Mouse (Mus musculus) CH12F3 (cell line): ENCODE results near the gene Pkp1.

Experiments
- in situ Hi-C: fragments of 300-500 bp; cut with MboI; formaldehyde crosslinking; loops from 2 replicates; pipeline ENCODE4 v1.14.3; 2020; ENCODE audit warnings: low sequenced_read_pairs

Gene Pkp1

GRCm38 (mm10) chr1:135913657-135914056 lies 5.3 kb downstream of the Pkp1 start:
- in situ Hi-C loops, result no loop called here

DNA sequence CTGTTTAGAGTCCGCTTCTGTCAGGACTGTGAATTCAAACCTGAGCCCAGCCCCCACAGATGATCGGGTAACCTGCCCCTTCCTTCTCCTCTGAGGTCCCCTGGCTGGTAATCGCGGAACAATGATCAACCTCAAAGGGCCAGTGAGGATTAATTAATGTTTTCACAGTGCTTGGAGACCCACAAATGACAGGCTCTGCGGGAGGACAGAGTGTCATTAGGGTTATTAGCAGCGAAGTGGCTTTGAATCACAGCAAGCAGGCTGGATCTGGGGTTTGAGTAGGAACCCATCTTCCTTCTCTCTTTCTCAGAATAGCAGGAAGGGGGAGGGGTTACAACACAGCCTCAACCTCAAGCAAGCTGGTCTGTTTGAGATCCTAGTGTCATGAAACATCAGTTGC lies 9.6 kb downstream of the Pkp1 start:
- in situ Hi-C loops, result no loop called here

GRCm38 (mm10) chr1:135906736-135907135 lies 12.3 kb downstream of the Pkp1 start:
- in situ Hi-C loops, result no loop called here

DNA sequence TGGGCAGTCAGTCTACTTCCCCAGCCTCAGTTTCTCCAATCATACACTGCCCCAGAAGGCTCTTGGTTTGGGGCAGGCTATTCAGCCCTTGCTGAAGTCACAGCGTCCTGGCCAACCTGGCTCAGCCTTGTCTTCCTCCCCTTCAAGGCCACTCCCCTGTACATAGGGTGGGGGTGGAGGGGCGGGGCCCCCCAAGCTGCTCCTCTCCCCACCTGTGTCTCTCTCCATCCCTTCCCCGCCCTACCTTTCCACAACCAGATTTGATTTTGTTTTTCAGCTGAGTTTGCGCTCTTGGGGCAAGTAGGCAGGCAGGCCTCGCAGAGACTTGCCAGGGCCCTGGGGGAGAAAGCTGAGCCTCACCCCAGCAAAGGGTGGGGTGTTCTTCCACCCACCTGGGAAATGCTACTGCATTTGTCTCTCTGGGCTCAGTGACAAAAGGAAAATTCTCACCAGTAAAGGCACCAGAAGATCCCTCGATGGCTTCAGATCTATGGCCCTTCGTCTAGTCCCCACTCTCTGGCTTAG lies 19.0 kb downstream of the Pkp1 start:
- in situ Hi-C loops, result no loop called here

DNA sequence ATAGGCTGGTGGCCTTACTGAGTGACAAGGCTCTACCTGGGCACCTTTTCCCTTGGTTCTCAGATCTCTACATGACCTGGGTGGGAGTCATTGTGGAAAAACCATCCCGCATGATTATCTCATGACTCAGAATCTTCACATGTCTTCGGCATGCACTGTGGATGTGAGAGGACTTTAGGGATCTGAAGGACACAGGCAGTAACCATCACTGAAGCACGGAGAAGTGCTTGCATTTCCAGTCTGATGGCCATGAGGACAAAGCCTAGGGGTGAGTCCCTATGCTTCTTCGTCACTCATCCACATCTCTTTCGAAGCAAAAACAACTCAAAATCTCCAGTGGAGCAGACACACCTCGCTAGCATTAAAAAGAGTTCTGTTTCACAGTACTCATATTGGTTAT lies 19.7 kb downstream of the Pkp1 start:
- in situ Hi-C loops, result no loop called here

DNA sequence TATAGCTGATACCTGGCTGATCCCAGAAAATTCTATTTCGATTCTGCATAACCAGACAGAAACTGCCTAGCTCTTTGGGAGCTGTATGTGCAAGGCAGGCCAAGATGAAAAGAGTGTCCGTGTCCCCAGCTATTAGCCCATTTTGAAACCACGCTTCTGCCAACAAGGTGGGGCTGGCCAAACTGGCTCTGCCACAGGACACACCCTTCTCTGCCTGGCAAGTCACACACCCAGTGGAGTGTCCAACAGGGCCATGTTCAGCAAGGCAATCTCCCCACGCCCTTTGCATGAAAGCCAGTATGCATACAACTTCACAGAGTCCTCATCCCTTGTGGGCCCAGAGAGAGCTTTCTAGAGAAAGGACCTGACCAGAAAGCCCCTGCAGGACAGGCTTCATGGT lies 23.6 kb downstream of the Pkp1 start:
- in situ Hi-C loops, result no loop called here

DNA sequence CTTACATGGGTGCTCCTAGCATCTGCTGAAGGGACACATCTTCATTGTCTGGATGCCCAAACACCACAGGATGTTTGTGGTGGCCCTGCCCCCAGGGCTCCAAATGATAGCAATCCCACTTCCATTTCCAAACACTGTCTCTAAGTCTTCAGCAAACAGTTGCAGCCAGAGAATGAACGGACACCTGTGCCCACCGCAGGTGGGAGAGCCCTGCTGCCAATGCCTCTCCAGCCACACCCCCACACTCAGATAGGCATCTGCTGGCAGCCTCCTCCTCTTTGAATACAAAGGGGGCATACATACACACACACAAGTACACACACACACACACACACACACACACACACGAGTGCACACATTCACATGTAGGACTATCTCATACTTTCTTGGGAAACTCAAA lies 25.6 kb downstream of the Pkp1 start:
- in situ Hi-C loops, result no loop called here

DNA sequence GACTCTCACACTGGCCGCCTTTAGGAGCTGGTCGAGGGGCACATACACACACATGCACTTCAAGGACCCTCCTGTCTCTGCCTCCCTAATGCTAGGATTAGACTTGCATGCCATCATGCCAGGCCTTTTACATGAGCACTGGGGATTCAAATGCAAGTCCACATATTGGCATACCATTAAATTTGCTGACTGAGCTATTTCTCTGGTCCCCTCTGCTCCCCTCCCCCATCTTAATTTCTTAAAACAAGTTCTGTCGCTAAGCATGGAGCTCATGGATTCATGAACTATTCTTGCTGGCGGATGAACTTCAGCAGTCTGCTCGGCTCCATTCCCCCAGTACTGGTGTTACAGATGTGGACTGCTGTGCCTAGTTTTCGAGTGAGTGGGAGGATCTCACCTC lies 26.2 kb downstream of the Pkp1 start:
- in situ Hi-C loops, result no loop called here

DNA sequence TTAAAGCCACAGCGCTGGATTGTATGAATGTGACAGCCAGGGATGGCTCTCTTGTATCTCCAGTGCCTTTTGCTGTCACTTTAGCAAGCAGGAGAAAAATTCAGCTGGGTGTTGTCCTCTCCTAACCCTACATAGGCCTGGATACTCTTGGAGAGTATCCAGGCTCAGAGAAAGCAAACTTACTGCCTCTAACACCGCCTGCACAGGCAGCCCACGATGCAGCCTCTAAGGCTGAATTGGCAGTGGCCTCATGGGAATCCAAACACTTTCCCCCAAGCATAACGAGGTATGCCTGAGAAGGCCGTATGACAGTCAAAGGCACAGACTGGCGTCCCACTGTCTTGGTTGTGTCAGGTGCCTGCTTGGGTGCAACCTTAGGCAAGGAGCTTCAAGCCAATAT lies 26.8 kb downstream of the Pkp1 start:
- in situ Hi-C loops, result no loop called here

DNA sequence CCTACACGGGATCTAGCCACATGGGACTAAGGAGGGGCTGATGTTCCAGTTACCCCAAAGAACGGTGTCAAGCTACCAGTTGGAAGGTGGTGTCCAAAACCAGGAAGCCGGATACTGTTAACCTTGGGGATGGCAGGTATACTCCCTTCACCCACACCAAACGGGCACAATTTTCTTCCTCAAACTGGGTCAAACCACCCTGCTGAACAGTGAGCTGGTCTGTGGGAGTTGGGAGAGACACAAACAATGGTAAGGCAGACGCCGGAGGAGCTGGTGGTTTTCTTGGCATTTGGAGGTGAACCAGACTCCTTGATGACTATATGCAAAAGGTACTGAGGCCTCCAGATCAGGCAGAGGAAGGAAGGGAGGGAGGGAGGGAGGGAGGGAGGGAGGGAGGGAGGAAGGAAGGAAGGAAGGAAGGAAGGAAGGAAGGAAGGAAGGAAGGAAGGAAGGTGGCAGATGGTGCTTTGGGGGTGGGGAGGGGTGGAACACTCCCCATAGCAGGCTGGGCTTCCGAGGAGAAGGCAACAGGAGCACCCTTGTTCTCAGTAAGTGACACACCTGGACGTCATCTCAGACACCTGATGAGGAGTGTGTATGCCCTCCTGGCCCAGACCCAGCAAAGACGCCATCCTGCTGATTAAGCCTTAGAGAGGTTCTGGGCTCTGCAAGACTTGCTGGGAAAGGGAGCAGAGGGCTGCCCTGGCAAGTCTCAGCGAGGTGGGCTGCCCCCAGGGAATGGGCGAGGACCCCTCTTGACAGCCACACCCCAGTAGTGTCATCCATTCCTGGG lies 27.4 kb downstream of the Pkp1 start:
- in situ Hi-C loops, result no loop called here

DNA sequence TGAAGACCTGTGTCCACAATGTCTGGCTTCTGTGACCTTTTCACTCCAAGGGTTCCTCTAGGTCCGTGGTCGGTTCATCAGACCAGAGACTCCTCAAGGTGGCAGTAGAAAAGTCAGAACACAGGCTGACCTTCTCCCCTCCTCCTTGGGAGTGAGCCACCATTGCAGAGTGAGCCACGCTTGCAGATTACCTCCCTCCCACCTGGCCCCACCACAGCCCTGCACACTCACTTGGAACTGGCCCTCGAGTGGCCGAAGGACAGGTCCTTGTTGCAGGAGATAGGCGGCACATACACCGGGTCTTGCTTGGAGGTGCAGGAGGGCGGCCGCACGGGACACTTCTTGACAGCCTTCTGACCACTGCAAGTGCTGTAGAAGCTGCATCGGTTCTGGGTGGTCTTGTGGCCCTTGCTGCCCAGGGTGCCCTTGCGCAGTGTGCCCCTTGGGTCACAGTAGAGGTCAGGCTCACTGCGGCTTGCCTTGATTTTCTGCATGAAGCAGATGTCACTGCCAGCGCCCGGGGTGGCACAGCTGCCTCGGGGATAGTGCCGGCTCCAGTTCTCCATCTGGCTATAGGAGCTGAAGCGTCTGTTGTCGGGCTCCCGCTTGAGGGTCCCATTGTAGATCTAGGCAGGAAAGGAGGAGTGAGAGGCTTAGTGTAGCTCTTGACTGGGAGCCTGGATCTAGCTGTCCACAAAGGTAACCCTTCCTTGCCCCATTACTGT lies 29.4 kb downstream of the Pkp1 start:
- in situ Hi-C loops, result no loop called here

GRCm38 (mm10) chr1:135882385-135883109 lies 36.5 kb downstream of the Pkp1 start:
- in situ Hi-C loops, result no loop called here

GRCm38 (mm10) chr1:135877248-135877647 lies 41.8 kb downstream of the Pkp1 start:
- in situ Hi-C loops, result no loop called here

- in situ Hi-C loops, result no loop called here
These were observed 46.0 kb downstream of the Pkp1 start for GRCm38 (mm10) chr1:135872991-135873390.

DNA sequence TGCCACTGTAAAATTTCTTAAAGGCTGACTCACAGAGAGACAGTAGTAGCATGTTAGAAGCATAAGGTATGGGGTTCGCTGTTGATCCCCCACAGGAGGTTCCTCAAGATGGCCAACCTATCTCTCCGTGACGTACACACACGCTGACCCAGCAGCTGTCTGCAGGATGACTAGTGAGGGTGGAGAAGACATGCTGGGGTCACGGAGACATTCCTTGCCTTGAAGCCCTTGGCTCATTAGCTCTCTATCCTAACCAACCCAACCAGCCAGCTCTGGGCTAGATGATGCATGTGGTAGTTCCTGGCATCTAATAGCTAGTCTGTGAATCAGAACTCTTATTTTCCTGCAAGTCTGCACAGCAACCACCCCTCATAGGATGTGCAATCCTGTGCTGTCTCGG lies 50.4 kb downstream of the Pkp1 start:
- in situ Hi-C loops, result loop anchor here (5.0 kb wide), 1 partner anchor 79 kb away; no protein-coding TSS in a partner anchor

DNA sequence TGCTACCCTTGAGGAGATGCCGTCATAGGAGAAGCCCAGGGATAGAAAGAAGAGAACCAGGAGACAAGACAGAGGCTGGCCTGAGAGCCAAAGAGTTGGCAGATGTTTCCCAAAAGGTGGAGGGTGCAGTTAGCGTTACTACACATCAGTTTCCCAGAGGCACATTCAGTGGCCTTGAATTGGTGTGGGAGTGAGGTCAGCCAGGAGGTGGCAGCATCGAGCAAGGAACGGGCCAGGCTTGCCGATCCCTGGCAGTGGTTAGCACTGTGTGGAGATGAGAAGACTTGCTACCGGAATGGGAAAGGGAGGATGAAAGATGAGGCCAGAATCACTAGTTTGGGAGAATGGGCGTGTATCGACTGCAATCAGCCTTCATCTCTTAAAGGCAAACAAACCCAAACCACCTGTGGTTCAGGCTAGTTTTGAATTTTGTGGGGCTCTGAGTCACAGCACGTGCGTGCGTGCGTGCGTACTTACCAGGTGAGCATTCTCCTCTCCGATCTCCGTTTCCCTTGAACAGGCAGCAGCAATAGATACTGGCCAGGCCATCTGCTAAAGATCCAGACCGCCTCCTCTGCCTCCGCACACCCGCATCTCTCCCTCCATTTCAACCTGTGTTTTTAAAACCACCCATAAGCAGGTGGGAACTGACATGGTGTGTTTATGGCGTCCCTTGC lies 53.4 kb downstream of the Pkp1 start:
- in situ Hi-C loops, result loop anchor here (5.0 kb wide), 1 partner anchor 82 kb away; no protein-coding TSS in a partner anchor

GRCm38 (mm10) chr1:135864830-135865229 lies 54.2 kb downstream of the Pkp1 start:
- in situ Hi-C loops, result loop anchor here (5.0 kb wide), 1 partner anchor 82 kb away; no protein-coding TSS in a partner anchor

DNA sequence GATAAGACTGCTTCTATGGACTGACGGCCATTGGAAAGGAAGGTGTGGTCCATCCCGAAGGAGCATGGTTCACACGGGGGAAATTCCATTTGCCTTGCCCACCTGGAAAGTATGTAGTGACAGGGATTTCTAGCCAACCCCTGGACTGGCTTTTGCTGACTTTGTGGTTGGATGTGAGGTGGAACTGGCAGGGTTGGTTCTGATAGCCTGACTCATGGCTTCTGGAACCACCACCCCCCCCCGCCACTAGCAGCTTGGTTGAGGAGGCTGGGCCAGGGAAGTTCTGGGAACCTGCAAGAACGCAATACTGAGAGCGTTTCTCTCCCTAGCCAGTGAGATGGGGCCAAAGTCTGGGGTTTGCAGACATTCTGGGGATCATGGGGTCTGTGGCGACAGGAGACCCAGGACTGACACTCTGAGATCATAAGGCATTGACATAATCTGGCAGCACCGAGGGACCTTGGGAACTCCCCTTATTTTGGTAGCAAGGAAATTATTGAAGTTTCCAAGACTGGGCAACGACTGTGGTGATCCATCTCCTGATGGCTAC lies 55.1 kb downstream of the Pkp1 start:
- in situ Hi-C loops, result no loop called here

GRCm38 (mm10) chr1:135862561-135862960 lies 56.4 kb downstream of the Pkp1 start:
- in situ Hi-C loops, result no loop called here

DNA sequence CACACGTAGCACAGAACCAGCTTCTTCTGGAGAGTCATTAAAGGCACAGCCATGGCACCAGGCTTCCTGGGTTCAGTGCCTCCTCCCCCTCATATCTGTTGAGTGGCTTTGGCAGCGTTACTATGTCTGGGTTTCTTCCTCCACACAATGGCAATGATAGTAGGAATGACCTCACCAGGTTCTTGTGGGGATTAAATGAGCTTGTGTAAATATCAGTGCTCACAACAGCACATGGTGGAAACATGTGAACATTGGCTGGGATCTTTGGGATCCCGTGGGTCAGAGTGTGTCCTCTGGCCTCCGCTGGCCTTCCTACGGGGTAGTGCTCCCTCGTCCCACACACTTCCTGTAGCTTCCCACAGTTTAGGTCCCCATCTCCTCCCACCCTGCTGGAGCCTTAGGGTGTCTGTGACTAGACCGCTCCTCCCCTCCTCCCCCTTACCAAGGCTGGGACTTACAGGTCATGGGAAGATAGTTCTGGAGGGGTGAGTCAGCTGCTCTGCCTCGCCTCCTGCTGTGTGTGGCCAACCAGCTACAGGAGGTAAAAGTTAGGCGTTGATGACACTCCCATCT lies 56.9 kb downstream of the Pkp1 start:
- in situ Hi-C loops, result no loop called here
